Mouse (Mus musculus) C2C12 (cell line): Measurements from ENCODE around the gene Nck2.

ENCODE experiments used
- CEBPB ChIP-seq: IDR thresholded peaks from one replicate; pipeline ENCODE4 v1.6.1; 2011; ENCODE audit warnings: low read depth, mild to moderate bottlenecking, control low read depth, moderate library complexity
- CTCF ChIP-seq: IDR thresholded peaks from one replicate; pipeline ENCODE4 v1.5.1; 2011; ENCODE audit not compliant: control insufficient read depth, insufficient read depth, insufficient read length
- MAX ChIP-seq: IDR thresholded peaks from one replicate; pipeline ENCODE4 v1.6.1; 2011; ENCODE audit warnings: mild to moderate bottlenecking, control low read depth
- MYOD1 ChIP-seq: IDR thresholded peaks from one replicate; pipeline ENCODE4 v1.6.1; 2011; ENCODE audit warnings: low read depth; ENCODE audit not compliant: control insufficient read depth, insufficient read length
- MYOG ChIP-seq: IDR thresholded peaks from one replicate; pipeline ENCODE4 v1.6.1; 2011; ENCODE audit not compliant: control insufficient read depth, insufficient read length; ENCODE audit errors: extremely low read depth
- USF1 ChIP-seq: IDR thresholded peaks from one replicate; pipeline ENCODE4 v1.6.1; 2011; ENCODE audit warnings: low read depth, mild to moderate bottlenecking, control low read depth, moderate library complexity

- TF ChIP-seq CTCF: no peak
- no peak for TF ChIP-seq MYOD1
- no peak for TF ChIP-seq USF1
- no peak for TF ChIP-seq CEBPB
- TF ChIP-seq MYOG: no peak
- no peak for TF ChIP-seq MAX
Measured at GRCm38 (mm10) chr1:43511256-43511655, 66.9 kb downstream of the Nck2 start.
